Mouse (Mus musculus) MEL (cell line): Measurements from ENCODE around the gene Hsdl2. TPM values are rescaled to one million over a fixed set of nuclear protein-coding genes. Genes with fewer than 3 reads are reported as not detected.

Source experiments
- DNase-seq: peaks from one replicate; pipeline ENCODE4 v3.0.0; 2011; ENCODE audit warnings: low read depth, low spot score
- H3K27ac ChIP-seq: 2 replicates; pipeline ENCODE4 v1.5.1; 2012; ENCODE audit warnings: low read depth, mild to moderate bottlenecking, control low read depth, low read length, moderate library complexity; ENCODE audit not compliant: control insufficient read depth
- H3K27me3 ChIP-seq, 2 experiments: fragments of 150-350 bp in 1 of 2; sonication (generic) in 1 of 2; 2 replicates each; pipeline ENCODE4 v1.6.1; 2012; ENCODE audit warnings: low read length in 2 of 2, mild to moderate bottlenecking in 2 of 2, improper control_type of control experiment in 1 of 2, moderate library complexity in 1 of 2; ENCODE audit not compliant: insufficient read depth in 2 of 2, control insufficient read depth in 1 of 2
- H3K36me3 ChIP-seq, 2 experiments: 2 replicates each; pipeline ENCODE4 v1.6.1; 2012 to 2014; ENCODE audit warnings: low read length in 2 of 2, improper control_type of control experiment in 1 of 2, inconsistent platforms in 1 of 2, mild to moderate bottlenecking in 1 of 2; ENCODE audit not compliant: insufficient read depth in 2 of 2, control insufficient read depth in 1 of 2
- H3K4me1 ChIP-seq, 2 experiments: fragments of 150-350 bp in 1 of 2; sonication (generic) in 1 of 2; 2 replicates each; pipeline ENCODE4 v1.6.1; 2012; ENCODE audit warnings: low read length in 2 of 2, improper control_type of control experiment in 1 of 2, mild to moderate bottlenecking in 1 of 2; ENCODE audit not compliant: insufficient read depth in 2 of 2, control insufficient read depth in 1 of 2
- H3K4me3 ChIP-seq, 2 experiments: fragments of 150-350 bp in 1 of 2; sonication (generic) in 1 of 2; 2 replicates each; pipeline ENCODE4 v1.5.1; 2012; ENCODE audit warnings: low read depth in 2 of 2, low read length in 2 of 2, mild to moderate bottlenecking in 2 of 2, moderate library complexity in 2 of 2, control low read depth in 1 of 2, improper control_type of control experiment in 1 of 2; ENCODE audit not compliant: control insufficient read depth in 1 of 2, insufficient read depth in 1 of 2
- H3K79me2 ChIP-seq: 2 replicates; pipeline ENCODE4 v1.6.1; 2012; ENCODE audit warnings: mild to moderate bottlenecking, low read length, moderate library complexity; ENCODE audit not compliant: control insufficient read depth, poor library complexity, insufficient read depth
- H3K9ac ChIP-seq: 2 replicates; pipeline ENCODE4 v1.6.1; 2012; ENCODE audit warnings: low read depth, mild to moderate bottlenecking, control low read depth, low read length, moderate library complexity; ENCODE audit not compliant: control insufficient read depth, poor library complexity, severe bottlenecking
- H3K9me3 ChIP-seq: fragments of 150-350 bp; sonication (generic); replicated peaks from 2 replicates; pipeline ENCODE4 v1.6.1; 2012; ENCODE audit warnings: mild to moderate bottlenecking, low read length, improper control_type of control experiment, moderate library complexity; ENCODE audit not compliant: insufficient read depth
- BHLHE40 ChIP-seq: IDR thresholded peaks from 2 replicates; pipeline ENCODE4 v1.6.1; 2012; ENCODE audit warnings: low read depth, mild to moderate bottlenecking, inconsistent platforms, low read length, improper control_type of control experiment, borderline replicate concordance
- CHD1 ChIP-seq: IDR thresholded peaks from 2 replicates; pipeline ENCODE4 v1.6.1; 2012; ENCODE audit warnings: low read depth, mild to moderate bottlenecking, inconsistent platforms, low read length, improper control_type of control experiment
- E2F4 ChIP-seq: IDR thresholded peaks from 2 replicates; pipeline ENCODE4 v1.6.1; 2011; ENCODE audit warnings: low read depth, low read length, improper control_type of control experiment, borderline replicate concordance
- EP300 ChIP-seq, 2 experiments: IDR thresholded peaks; 2 replicates each; pipeline ENCODE4 v1.6.1; 2011; ENCODE audit warnings: improper control_type of control experiment in 2 of 2, low read length in 2 of 2, low read depth in 1 of 2, mild to moderate bottlenecking in 1 of 2
- ETS1 ChIP-seq: IDR thresholded peaks from 2 replicates; pipeline ENCODE4 v1.6.1; 2012; ENCODE audit warnings: low read depth, mild to moderate bottlenecking, inconsistent platforms, low read length, improper control_type of control experiment, moderate library complexity
- GABPA ChIP-seq: IDR thresholded peaks from 2 replicates; pipeline ENCODE4 v1.6.1; 2012; ENCODE audit warnings: low read depth, mild to moderate bottlenecking, inconsistent platforms, low read length, improper control_type of control experiment, moderate library complexity
- HCFC1 ChIP-seq: IDR thresholded peaks from 2 replicates; pipeline ENCODE4 v1.6.1; 2012; ENCODE audit warnings: low read depth, mild to moderate bottlenecking, inconsistent platforms, low read length, improper control_type of control experiment, moderate library complexity
- MAFK ChIP-seq: IDR thresholded peaks from 2 replicates; pipeline ENCODE4 v1.6.1; 2011; ENCODE audit warnings: low read depth, mild to moderate bottlenecking, low read length, improper control_type of control experiment, borderline replicate concordance
- MAZ ChIP-seq: IDR thresholded peaks from 2 replicates; pipeline ENCODE4 v1.6.1; 2012; ENCODE audit warnings: low read depth, mild to moderate bottlenecking, inconsistent platforms, low read length, improper control_type of control experiment
- MEF2A ChIP-seq: IDR thresholded peaks from 2 replicates; pipeline ENCODE4 v1.6.1; 2014; ENCODE audit warnings: low read depth, mild to moderate bottlenecking, inconsistent platforms, low read length, improper control_type of control experiment; ENCODE audit not compliant: poor library complexity, insufficient replicate concordance, severe bottlenecking; ENCODE audit errors: extremely low read depth
- MXI1 ChIP-seq: IDR thresholded peaks from 2 replicates; pipeline ENCODE4 v1.6.1; 2011; ENCODE audit warnings: mild to moderate bottlenecking, low read depth, low read length, improper control_type of control experiment
- NRF1 ChIP-seq: IDR thresholded peaks from 2 replicates; pipeline ENCODE4 v1.6.1; 2014; ENCODE audit warnings: low read depth, mild to moderate bottlenecking, inconsistent platforms, low read length, improper control_type of control experiment, moderate library complexity; ENCODE audit not compliant: poor library complexity, insufficient read depth, severe bottlenecking
- POLR2AphosphoS2 ChIP-seq: IDR thresholded peaks from 2 replicates; pipeline ENCODE4 v1.6.1; 2011; ENCODE audit warnings: low read length, improper control_type of control experiment
- POLR2AphosphoS5 ChIP-seq: IDR thresholded peaks from 2 replicates; pipeline ENCODE4 v1.6.1; 2012; ENCODE audit warnings: low read depth, borderline replicate concordance, mild to moderate bottlenecking, inconsistent platforms, low read length, moderate library complexity, mixed read lengths
- RCOR1 ChIP-seq: IDR thresholded peaks from 2 replicates; pipeline ENCODE4 v1.6.1; 2012; ENCODE audit warnings: low read depth, mild to moderate bottlenecking, inconsistent platforms, low read length, improper control_type of control experiment
- SMC3 ChIP-seq: IDR thresholded peaks from 2 replicates; pipeline ENCODE4 v1.6.1; 2011; ENCODE audit warnings: low read depth, low read length, improper control_type of control experiment
- TCF12 ChIP-seq: IDR thresholded peaks from 2 replicates; pipeline ENCODE4 v1.6.1; 2014; ENCODE audit warnings: low read depth, mild to moderate bottlenecking, inconsistent platforms, low read length, improper control_type of control experiment, moderate library complexity
- UBTF ChIP-seq: IDR thresholded peaks from 2 replicates; pipeline ENCODE4 v1.6.1; 2012; ENCODE audit warnings: low read depth, mild to moderate bottlenecking, inconsistent platforms, low read length, improper control_type of control experiment, moderate library complexity, borderline replicate concordance; ENCODE audit not compliant: insufficient read depth
- ZC3H11A ChIP-seq: IDR thresholded peaks from 2 replicates; pipeline ENCODE4 v1.6.1; 2012; ENCODE audit warnings: low read depth, mild to moderate bottlenecking, inconsistent platforms, low read length, improper control_type of control experiment
- ZKSCAN1 ChIP-seq: IDR thresholded peaks from 2 replicates; pipeline ENCODE4 v1.6.1; 2012; ENCODE audit warnings: low read depth, mild to moderate bottlenecking, inconsistent platforms, low read length, improper control_type of control experiment, moderate library complexity
- ZMIZ1 ChIP-seq: IDR thresholded peaks from 2 replicates; pipeline ENCODE4 v1.6.1; 2012; ENCODE audit warnings: low read depth, mild to moderate bottlenecking, inconsistent platforms, low read length, improper control_type of control experiment, moderate library complexity
- ZNF384 ChIP-seq: IDR thresholded peaks from 2 replicates; pipeline ENCODE4 v1.6.1; 2012; ENCODE audit warnings: low read depth, mild to moderate bottlenecking, inconsistent platforms, low read length, improper control_type of control experiment
- polyA plus RNA-seq, 2 experiments: library from polyadenylated mRNA; stranded (reverse) in 1 of 2; unstranded in 1 of 2; fragments of >175 nt in 1 of 2; fragments of >200 nt in 1 of 2; gene quantifications; 2 replicates each; pipeline versions ENCODE4 v1.2.1 to v1.2.4; 2012; ENCODE audit warnings: low replicate concordance in 2 of 2, low read depth in 1 of 2; ENCODE audit not compliant: insufficient read length in 2 of 2, insufficient read depth in 1 of 2, missing spikeins in 1 of 2
- total RNA-seq: library from RNA; depleted of rRNA; stranded (reverse); fragments of 300-350 nt; gene quantifications from 2 replicates; pipeline ENCODE4 v1.2.3, GENCODE M21; 2012

Gene Hsdl2
- total and polyA plus RNA-seq, 3 experiments: 8.4 to 15.0 TPM; not detected in 1

GRCm38 (mm10) chr4:59663451-59663850 is 82.1 kb downstream of the Hsdl2 start:
- no peak for DNase-seq
- H3K9ac ChIP-seq: no peak overlapping the region
- no peaks in the 10 kb centered on the region for H3K9me3 ChIP-seq
- peaks cover 0 to 7% of the 10 kb centered on the region in 2 experiments; a peak in 2 of 4 replicates for H3K36me3 ChIP-seq
- H3K27me3 ChIP-seq: no peaks in the 10 kb centered on the region
- H3K27ac ChIP-seq: no peak overlapping the region
- no peak overlapping the region for H3K4me3 ChIP-seq
- peaks cover 8 to 13% of the 10 kb centered on the region in 2 experiments; a peak in 3 of 4 replicates for H3K4me1 ChIP-seq
- TF ChIP-seq ZKSCAN1: no peak
- TF ChIP-seq ETS1: no peak
- no peak for TF ChIP-seq ZC3H11A
- TF ChIP-seq ZMIZ1: no peak
- TF ChIP-seq E2F4: no peak
- TF ChIP-seq MEF2A: no peak
- TF ChIP-seq RCOR1: no peak
- TF ChIP-seq BHLHE40: no peak
- TF ChIP-seq MXI1: no peak
- TF ChIP-seq MAZ: no peak
- TF ChIP-seq TCF12: no peak
- TF ChIP-seq CHD1: no peak
- no peak for TF ChIP-seq SMC3
- TF ChIP-seq HCFC1: no peak
- no peak for TF ChIP-seq MAFK
- TF ChIP-seq EP300 (IDR thresholded peaks at IDR 0.05; ENCODE audit: low read depth in 1 of 2, low read length in 2 of 2): no peak
- H3K79me2 ChIP-seq: no peaks in the 10 kb centered on the region

- peaks cover 8 to 25% of the 10 kb centered on the region in 2 experiments; a peak in 3 of 4 replicates for H3K4me1 ChIP-seq
- no peaks in the 10 kb centered on the region for H3K9me3 ChIP-seq
- H3K79me2 ChIP-seq: no peaks in the 10 kb centered on the region
Measured at GRCm38 (mm10) chr4:59666550-59667317, 85.4 kb downstream of the Hsdl2 start.

More at GRCm38 (mm10) chr4:59666550-59667317, 85.4 kb downstream of the Hsdl2 start:
- Histone ChIP-seq H3K4me3 (no peak overlapping the region), H3K36me3 (peaks cover 0 to 16% of the 10 kb centered on the region in 2 experiments; a peak in 2 of 4 replicates), H3K27ac (no peak overlapping the region), H3K9ac (no peak overlapping the region), H3K27me3 (no peaks in the 10 kb centered on the region)
- TF ChIP-seq UBTF (no peak), POLR2AphosphoS2 (no peak), MXI1 (0 out of 2 replicates have a peak, but pooled peaks have one; percentile 19), ZC3H11A (no peak), POLR2AphosphoS5 (no peak), ZKSCAN1 (no peak), ZNF384 (peak; percentile 93), GABPA (no peak), ZMIZ1 (no peak), NRF1 (no peak)
- peak; percentile 20 for DNase-seq
